Comparison of ENCODE assay signal across 7 mouse cellular contexts in genomic region chr1:79775927-79776458, GRCm38 (mm10). TPM values are rescaled to one million over a fixed set of nuclear protein-coding genes. Genes with fewer than 3 reads are reported as not detected.
DNase-seq lines count a peak whose midpoint lies in the region; ATAC-seq lines count a peak whose summit lies in the region.

TSS of gene Mrpl44 (plus strand) at chr1:79776018.
TSS of gene Wdfy1 (minus strand) at chr1:79776143.

- peak within 1 kb of the TSS; percentile 95 for H3K9ac ChIP-seq in intestine, embryonic 15.5 days

- peak within 1 kb of the TSS; percentile 86 for H3K27ac ChIP-seq in intestine, embryonic 15.5 days
- H3K27ac ChIP-seq in midbrain, embryonic 10.5 days (replicated peaks), result peak within 1 kb of the TSS; percentile 94

- DNase-seq in adrenal gland, adult 2 months, result peak; percentile 98
- DNase-seq in embryo, embryonic 11.5 days (ENCODE audit: low read depth, low spot score), result peak; percentile 90
- peak; percentile 95 to 100 for DNase-seq in gastrocnemius, postnatal 36 days
- peak; percentile 99 for DNase-seq in left cerebral cortex, postnatal 25 days (ENCODE audit: low spot score in 2 of 2)
- DNase-seq in midbrain, embryonic 10.5 days (ENCODE audit: low spot score), result peak; percentile 98
- peak; percentile 95 for DNase-seq in right cerebral cortex, postnatal 4 days

- H3K9me3 ChIP-seq in intestine, embryonic 15.5 days, result no peaks in the 10 kb centered on the region
- H3K9me3 ChIP-seq in midbrain, embryonic 10.5 days (replicated peaks), result no peaks in the 10 kb centered on the region

- H3K36me3 ChIP-seq in intestine, embryonic 15.5 days, result peaks cover 5% of the 10 kb centered on the region
- peaks cover 34% of the 10 kb centered on the region for H3K36me3 ChIP-seq in midbrain, embryonic 10.5 days

- no peaks in the 10 kb centered on the region for H3K27me3 ChIP-seq in intestine, embryonic 15.5 days (replicated peaks)
- no peaks in the 10 kb centered on the region for H3K27me3 ChIP-seq in midbrain, embryonic 10.5 days (ENCODE audit: low read depth, poor library complexity, severe bottlenecking)

- H3K4me2 ChIP-seq in intestine, embryonic 15.5 days (replicated peaks), result peak within 1 kb of the TSS; percentile 61

- peak within 1 kb of the TSS; percentile 94 for H3K4me3 ChIP-seq in intestine, embryonic 15.5 days (replicated peaks)
- H3K4me3 ChIP-seq in midbrain, embryonic 10.5 days, result peak within 1 kb of the TSS; percentile 82

- peak; percentile 100 for ATAC-seq in intestine, embryonic 15.5 days

- H3K4me1 ChIP-seq in intestine, embryonic 15.5 days (replicated peaks), result no peaks in the 10 kb centered on the region
- peaks cover 7% of the 10 kb centered on the region for H3K4me1 ChIP-seq in midbrain, embryonic 10.5 days

- WGBS in intestine, embryonic 15.5 days, result under 1% methylated on average over 38 of the region's 38 CpGs
- under 1% methylated on average over 38 of the region's 38 CpGs for WGBS in midbrain, embryonic 10.5 days

- intact Hi-C loops in gastrocnemius, postnatal 36 days (cut with DNase I), result loop anchor here (5.0 kb wide), 1 partner anchor 69 kb away; no protein-coding TSS in a partner anchor
- intact Hi-C loops in left cerebral cortex, postnatal 25 days (cut with DNase I), result no loop called here

RNA-seq across cellular contexts. Expression of gene Mrpl44, which starts in this region (rescaled TPM):
- total RNA-seq in adrenal gland, adult 2 months (2021), result 10 to 100 TPM; 40.7 to 58.3 TPM
- 14.1 and 20.7 TPM in 2 replicates for polyA plus RNA-seq in adrenal gland, adult 2 months (2012; rRNA removed)
- 10 to 100 TPM; 30.3 to 32.3 TPM for total RNA-seq in gastrocnemius, postnatal 36 days (2021)
- polyA plus RNA-seq in intestine, embryonic 15.5 days (2015; fragmentation: Nextera tagmentation; extraction: Ambion mirVana), result 52.6 and 54.7 TPM in 2 replicates
- 10 to 100 TPM; 25.7 to 27.5 TPM for total RNA-seq in left cerebral cortex, postnatal 25 days (2021)
- polyA plus RNA-seq in midbrain, embryonic 10.5 days (2016; fragmentation: Nextera tagmentation; extraction: Ambion mirVana), result 65.5 and 68.2 TPM in 2 replicates

RNA-seq across cellular contexts. Expression of gene Wdfy1, which starts in this region (rescaled TPM):
- 10 to 100 TPM; 42.6 to 43.5 TPM for total RNA-seq in adrenal gland, adult 2 months (2021)
- 39.0 and 48.4 TPM in 2 replicates for polyA plus RNA-seq in adrenal gland, adult 2 months (2012; rRNA removed)
- total RNA-seq in gastrocnemius, postnatal 36 days (2021), result 10 to 100 TPM; 11.4 to 11.5 TPM
- polyA plus RNA-seq in intestine, embryonic 15.5 days (2015; fragmentation: Nextera tagmentation; extraction: Ambion mirVana), result 31.3 and 33.1 TPM in 2 replicates
- total RNA-seq in left cerebral cortex, postnatal 25 days (2021), result 10 to 100 TPM; 37.7 to 42.9 TPM
- polyA plus RNA-seq in midbrain, embryonic 10.5 days (2016; fragmentation: Nextera tagmentation; extraction: Ambion mirVana), result 37.5 and 46.4 TPM in 2 replicates

Comparison
In these comparisons a context has a peak if more than half of its experiments do, and no peak if none do; other contexts are left out.
1. Peak in every context shown above with its lines: DNase-seq, ATAC-seq, H3K4me3 ChIP-seq and H3K27ac ChIP-seq.